Mouse (Mus musculus) cerebellum, postnatal 10 days (tissue): Measurements from ENCODE around the gene 6330409D20Rik.
A peak's percentile ranks its signal among the peaks of the same experiment; 100 is the strongest.

Source experiments
- DNase-seq, 2 experiments: peaks; one replicate each; pipeline ENCODE4 v3.0.0; 2021; ENCODE audit warnings: mixed read lengths in 2 of 2

6330409D20Rik gene

GRCm38 (mm10) chr2:32722046-32722445 is 18.8 kb downstream of the 6330409D20Rik start:
- no peak for DNase-seq

GRCm38 (mm10) chr2:32720681-32721229 is 20.1 kb downstream of the 6330409D20Rik start, which contains the start of gene Sh2d3c:
Sh2d3c (plus strand) TSS chr2:32721055.
- DNase-seq: peak; percentile 49 to 53

- no peak for DNase-seq
Measured at GRCm38 (mm10) chr2:32720053-32720452, 20.8 kb downstream of the 6330409D20Rik start.

- peak; percentile 46 to 62 for DNase-seq
Measured at GRCm38 (mm10) chr2:32718761-32719160, 22.1 kb downstream of the 6330409D20Rik start.

GRCm38 (mm10) chr2:32714987-32715425 is 25.8 kb downstream of the 6330409D20Rik start:
- DNase-seq: no peak

- no peak for DNase-seq
Measured at GRCm38 (mm10) chr2:32714117-32714986, 26.5 kb downstream of the 6330409D20Rik start.

- peak; percentile 97 to 98 for DNase-seq
Measured at GRCm38 (mm10) chr2:32712934-32713817, 27.6 kb downstream of the 6330409D20Rik start, which contains the start of gene Cdk9. Cdk9 (minus strand) TSS chr2:32713076.

- DNase-seq: peak; percentile 98
Measured at GRCm38 (mm10) chr2:32712586-32712933, 28.3 kb downstream of the 6330409D20Rik start.

- DNase-seq: peak; percentile 74 to 77
Measured at GRCm38 (mm10) chr2:32712108-32712551, 28.7 kb downstream of the 6330409D20Rik start.

- DNase-seq: no peak
Measured at GRCm38 (mm10) chr2:32711301-32712056, 29.3 kb downstream of the 6330409D20Rik start.

GRCm38 (mm10) chr2:32710425-32710824 is 30.4 kb downstream of the 6330409D20Rik start:
- DNase-seq: no peak

GRCm38 (mm10) chr2:32709521-32710137 is 31.2 kb downstream of the 6330409D20Rik start:
- DNase-seq: no peak

GRCm38 (mm10) chr2:32708643-32709042 is 32.2 kb downstream of the 6330409D20Rik start:
- peak; percentile 83 to 89 for DNase-seq

GRCm38 (mm10) chr2:32706971-32707370 is 33.8 kb downstream of the 6330409D20Rik start:
- no peak for DNase-seq

- DNase-seq: no peak
Measured at GRCm38 (mm10) chr2:32705018-32705417, 35.8 kb downstream of the 6330409D20Rik start.

GRCm38 (mm10) chr2:32704021-32704421 is 36.8 kb downstream of the 6330409D20Rik start, which contains the start of gene Fpgs:
Fpgs (minus strand) TSS chr2:32704145.
- no peak for DNase-seq

GRCm38 (mm10) chr2:32703046-32703445 is 37.8 kb downstream of the 6330409D20Rik start:
- DNase-seq: no peak

- no peak for DNase-seq
Measured at GRCm38 (mm10) chr2:32700966-32701743, 39.7 kb downstream of the 6330409D20Rik start.

- no peak for DNase-seq
Measured at GRCm38 (mm10) chr2:32699680-32700079, 41.1 kb downstream of the 6330409D20Rik start.

GRCm38 (mm10) chr2:32694691-32695090 is 46.1 kb downstream of the 6330409D20Rik start:
- DNase-seq: no peak
